Mouse (Mus musculus) adrenal gland, postnatal 4 days (tissue): ENCODE measurements at regions not wholly inside any gene's neighbourhood (a gene's known extent, or its start where the extent isn't known, plus 50 kb on each side); places are given as distances from the start of the nearest gene placed in this dataset.

Experiments
- DNase-seq, 2 experiments: peaks; one replicate each; pipeline ENCODE4 v3.0.0; 2021 to 2022; ENCODE audit warnings: low spot score in 2 of 2, mixed read lengths in 2 of 2

DNA sequence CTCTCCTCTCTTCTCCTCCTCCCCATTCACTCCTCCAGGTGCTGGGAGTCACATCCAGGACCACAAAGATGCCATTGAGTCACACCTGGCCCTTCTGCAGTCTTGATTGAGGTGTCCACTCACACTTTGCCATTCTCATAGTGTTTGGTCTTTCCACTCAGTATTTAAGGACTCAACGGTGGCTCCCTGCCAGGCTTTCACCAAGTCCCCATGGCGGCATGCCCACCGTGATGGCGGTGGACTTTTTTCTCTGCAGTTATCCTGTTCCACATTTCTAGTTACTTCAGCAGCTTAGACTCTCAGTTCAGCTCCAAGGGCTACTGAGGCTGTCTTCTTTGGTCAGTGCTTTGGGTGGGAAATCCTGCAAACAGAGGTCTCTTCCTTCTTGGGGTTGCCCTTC is 189.9 kb downstream of the Cbln1 start:
- DNase-seq: no peak

DNA sequence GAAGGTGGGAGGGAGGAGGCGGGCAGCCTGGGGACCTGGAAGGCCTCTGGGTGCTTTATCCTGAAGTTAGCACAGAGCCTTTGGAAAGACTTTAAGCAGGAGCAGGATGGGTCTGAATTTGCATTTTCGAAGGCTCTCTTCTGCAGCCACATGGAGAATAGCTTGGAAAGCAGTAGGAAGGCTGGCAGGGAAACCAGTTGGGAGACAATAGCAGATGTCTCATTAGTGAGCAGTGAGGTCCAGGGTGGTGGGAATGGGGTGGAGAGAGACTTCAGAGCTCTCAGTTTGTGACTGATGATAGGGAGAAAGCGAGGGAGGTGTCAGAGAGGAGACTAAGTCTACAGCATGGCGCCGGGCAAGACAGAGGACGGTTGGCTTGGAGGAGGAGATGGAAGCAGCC is 199.1 kb downstream of the Cbln1 start:
- no peak for DNase-seq

DNA sequence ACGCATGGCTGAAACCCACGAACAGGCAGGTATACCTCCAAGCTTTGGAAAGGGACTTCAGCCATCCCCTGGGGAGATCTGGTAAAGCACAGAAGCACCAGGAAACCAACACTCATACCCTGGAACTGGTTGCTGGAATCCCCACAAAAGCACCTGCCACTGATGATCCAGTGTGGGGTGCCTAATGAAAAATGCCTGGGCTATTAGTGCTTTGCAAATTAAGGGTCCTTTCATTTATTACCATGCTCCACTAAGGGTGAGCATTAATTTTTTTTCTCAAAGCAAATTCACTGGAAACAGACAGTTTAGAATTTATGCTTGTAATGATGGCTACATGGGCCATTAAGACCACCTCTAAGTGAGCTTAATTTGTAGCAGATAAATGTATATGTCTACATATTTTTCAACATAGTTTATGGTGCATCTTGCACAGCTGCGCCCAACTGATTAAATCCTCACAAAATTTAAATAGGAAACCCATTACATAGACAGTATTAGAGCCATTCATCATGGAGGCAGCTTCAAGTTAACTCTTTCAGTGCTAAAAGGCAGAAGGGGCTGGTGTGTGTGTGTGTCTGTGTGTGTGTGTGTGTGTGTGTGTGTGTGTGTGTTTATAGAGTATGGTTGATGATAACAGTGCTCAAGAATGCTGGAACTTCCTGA is 201.8 kb downstream of the Cbln1 start:
- DNase-seq: no peak

DNA sequence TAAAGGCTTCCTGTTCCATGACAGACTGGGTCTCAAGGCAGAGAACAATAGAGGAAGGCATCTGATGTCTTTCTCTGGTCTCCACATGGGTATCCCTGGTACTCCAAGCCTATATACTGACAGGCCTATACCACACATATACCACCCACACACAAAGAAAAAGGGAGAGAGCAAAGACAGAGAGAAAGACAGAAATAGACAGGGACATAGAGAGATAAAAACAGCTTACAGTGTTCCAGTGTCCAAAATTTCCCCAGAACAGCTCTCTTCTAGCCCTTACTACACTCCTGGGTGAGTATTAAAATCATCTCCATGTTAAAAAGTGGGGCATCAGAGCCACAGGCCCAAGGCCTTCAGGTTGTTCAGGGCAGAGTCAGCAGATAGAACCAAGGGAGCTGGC is 204.2 kb downstream of the Cbln1 start:
- no peak for DNase-seq

DNA sequence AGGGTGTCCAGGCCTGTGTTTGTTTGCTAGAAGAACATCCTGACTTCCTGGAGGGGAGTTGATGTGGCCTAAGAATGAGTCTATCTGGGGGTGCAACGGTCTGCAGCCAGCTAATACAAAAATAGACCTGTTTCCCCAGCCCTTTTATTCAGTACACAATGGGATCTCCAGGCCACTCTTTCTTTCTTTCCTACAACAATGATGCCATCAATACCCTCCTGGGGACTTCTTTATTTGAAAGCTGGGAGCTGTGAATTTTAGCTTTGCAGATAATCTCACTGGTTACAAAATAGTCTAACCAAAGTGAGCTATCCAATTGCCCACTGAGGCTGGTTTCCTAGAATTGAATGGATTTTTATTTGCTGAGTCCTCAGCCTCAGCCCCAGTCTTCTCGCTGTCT is 207.4 kb downstream of the Cbln1 start:
- no peak for DNase-seq

DNA sequence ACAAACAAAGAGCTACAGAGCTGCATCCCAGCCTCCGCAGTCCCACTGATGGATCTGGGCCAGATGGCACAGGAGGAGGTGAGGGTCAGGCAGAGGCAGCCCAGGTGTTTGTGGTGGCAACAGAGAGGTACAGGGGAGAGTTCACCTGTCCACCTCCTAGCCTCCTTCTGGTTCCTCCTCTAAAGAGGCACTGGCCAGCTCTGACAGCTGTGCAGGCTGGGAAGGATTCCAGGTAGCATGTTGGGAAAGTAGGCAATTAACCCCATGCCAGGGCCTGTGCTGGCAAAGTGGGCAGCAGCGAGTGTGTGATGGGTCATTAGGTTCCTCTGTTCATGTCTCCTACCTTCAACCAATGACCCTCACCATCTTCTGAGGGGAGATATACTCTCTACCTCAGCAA is 212.1 kb downstream of the Cbln1 start:
- DNase-seq: no peak

DNA sequence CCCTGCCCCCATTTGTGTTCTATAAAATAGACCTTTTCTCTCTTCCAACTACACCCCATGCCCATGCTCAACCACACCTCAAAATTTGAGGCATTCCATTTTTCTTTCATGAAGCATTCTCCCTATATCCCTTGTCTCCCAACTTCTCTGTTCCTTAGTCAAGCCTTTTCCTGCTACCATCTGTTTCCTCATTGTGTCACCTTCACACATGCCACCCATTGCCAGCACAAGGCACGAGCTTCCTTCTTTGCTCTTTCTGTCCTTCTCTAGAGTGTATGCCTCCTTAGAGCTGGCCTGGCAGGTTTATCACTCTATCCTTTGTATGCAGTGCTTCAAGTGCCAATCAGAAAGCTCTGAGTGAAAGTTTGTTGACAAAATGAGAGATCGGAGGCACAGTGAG is 229.7 kb downstream of the Cbln1 start:
- DNase-seq: no peak

DNA sequence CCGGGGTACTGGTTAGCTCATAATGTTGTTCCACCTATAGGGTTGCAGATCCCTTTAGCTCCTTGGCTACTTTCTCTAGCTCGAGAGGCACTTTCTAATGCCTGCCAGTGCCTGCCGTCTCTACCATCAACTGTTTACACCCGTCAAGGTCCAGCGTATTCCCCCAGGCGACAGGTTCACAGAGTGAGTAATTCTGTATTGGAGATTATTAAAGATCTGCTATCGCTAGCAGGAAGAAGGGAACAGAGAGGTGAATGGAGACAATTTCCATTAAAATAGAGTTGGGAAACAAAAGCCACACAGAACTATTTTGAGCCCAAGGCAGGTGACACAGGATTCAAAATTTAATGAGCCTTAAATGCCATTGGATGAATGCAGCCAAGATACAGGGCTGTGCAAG is 235.2 kb downstream of the Cbln1 start:
- no peak for DNase-seq

DNA sequence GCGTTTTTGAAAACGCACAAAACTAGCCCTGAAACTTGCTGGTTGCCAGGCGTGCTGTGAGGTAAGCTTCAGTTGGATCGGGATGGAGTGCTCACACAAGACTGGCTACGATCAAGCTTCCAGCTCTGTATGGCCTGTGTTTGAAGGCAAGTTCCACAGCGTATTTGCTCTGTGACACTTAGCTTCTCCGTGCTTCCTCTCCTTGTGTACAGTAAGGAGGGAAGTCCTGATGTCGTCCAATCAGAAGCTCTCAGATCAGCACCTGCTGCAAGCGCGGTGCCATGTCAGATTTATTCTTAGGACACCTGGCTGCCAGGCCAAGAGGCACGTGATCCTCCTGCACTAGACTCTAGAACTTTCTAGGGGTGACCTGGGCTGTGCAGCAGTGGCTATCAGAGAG is 236.0 kb downstream of the Cbln1 start:
- no peak for DNase-seq

DNA sequence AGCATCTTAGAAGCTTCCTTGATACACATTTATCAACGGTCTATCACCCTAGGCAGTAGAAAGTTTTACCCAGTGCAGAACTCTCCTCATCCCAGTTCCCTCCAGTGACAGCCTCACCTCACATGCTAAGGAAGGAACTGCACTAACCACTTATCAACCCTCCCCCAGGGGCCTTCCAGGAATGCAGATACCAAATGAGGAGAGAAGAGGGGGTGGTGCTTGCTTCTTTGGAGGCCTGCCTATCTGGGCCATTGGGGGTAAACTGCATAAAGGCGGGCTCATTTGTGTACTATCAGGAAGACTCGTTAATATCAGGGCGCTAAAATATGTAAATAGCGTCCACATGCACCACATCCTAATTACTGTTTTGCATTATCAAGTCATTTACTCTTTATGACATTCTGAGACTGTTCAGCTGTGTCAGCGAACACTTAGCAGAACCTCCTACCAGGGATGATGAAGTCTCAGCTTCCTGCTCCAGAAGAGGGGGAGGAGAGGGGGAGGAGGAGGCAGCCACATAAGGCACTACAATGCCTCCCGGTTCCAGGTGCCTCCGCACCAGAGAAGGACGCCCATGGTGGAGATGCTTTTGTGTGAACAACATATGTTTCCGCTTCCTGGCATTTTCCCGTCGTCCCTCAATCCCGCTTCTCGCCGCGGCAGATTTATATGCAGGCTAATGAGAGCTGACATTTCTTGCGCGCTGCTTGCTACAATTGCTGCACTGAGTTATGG is 236.9 kb downstream of the Cbln1 start:
- DNase-seq: no peak

DNA sequence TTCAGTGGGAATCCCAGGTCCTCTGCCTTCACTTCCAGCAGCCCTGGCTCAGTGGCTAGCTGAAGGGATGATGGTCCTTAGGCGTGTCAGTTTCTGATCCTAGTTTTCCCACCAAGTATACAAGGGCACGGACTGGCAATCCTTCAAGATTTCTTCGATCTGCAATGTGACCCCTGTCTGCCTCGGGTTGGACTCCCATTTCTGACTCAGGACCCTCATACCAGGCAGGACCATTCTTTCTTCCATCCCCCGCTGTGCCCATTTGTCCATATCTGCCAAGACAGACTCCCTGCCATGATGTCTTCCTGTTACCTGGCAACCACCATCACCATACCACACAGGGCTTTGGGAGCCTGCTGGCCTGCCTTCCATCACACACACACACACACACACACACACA is 238.1 kb downstream of the Cbln1 start:
- DNase-seq: no peak

DNA sequence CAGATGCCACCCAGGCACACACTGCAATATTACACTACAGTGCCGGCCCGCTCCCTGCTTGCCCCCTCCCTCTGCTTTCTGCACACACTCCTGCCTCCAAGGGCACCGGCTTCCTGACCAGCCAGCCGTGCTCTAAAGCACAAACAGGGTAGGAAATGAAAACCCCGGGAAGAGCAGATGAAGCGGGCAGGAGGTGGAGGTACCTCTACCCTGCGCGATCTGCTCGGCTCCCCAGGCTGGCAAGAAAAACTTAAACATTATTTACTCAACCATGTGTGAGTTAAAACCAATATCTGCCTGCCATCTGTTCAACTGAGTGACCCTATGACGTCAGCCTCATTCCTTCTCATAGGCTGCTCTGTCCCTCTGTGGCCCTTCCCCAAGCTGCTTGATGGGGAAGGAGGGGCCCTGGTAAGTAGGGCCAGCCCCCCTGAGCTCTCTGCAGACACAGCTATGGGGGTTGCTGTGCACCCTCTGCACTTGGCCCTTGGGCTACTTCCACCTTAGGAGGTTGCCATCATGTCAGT is 238.5 kb downstream of the Cbln1 start:
- DNase-seq: no peak

DNA sequence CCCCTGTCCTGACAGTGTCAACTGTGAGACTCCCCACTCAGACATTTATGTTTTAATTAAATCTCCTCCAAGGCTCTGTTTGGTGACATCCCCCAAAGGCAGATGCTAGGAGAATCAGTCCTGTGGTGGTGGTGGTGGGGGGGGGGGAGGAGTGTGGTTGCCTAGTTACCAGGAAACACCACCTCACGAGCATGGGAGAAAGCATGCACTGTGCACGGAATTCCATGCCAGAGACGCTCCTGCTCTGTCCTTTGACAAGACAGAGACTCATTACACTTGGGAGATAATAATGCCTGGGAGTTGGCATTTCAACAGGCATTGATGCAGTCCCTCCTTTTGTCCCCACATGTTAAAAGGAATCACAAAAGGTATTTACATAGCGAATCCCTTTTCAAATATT is 240.6 kb downstream of the Cbln1 start:
- no peak for DNase-seq

DNA sequence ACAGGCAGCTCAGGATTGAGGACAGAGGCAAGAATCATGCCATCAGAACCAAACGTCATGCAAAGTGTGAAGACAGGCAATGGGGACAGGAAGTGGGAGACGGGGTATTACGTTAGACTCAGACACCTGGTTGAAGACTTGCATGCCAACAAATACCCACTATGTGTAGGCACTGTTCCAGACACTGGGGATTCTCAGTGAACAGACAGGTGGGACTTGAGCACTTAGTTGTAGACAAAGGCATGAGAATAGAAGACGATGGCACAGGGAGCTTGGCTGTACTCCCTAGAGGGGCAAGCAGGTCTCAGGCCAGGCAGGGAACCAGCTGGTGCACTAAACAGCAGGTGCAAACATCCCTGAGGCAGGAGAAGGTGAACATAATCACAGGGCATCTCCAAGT is 242.3 kb downstream of the Cbln1 start:
- DNase-seq: no peak

DNA sequence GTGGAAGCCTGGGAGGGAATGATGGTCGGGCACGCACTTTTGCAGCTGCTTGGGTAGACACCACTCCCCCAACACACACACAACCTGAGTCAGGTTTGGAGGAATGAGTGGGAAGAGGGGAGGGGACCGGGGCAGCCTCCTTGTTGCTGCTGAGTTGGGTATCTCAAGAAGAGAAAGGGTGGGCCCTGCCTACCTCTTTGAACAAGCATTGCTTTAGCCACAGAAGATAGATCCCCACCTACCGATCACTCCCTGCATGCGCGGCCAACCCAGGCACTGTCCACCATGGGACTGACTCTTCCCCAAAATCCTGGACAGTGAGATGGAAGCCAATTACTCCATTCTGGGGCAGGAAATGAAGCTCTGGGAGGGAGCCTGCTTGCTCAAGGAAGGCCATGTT is 243.2 kb downstream of the Cbln1 start:
- no peak for DNase-seq

DNA sequence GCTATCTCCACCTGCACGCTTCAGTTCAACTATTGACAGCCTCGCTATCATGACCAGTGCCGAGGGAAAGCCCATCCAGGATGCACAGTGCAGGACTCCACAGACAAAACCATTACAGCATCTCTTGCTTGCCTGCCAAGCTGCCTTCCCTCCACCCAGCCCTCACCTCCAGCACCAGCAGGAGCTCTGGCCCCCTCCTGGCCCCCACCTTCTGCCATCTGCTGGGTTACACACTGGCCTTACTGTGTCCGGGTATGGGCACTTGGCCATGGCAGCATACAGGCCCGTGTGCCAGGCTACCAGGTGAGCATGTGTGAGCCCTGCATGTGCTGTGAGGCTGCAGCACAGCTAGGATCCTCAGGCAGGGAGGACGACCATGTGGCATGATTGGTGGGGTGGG is 243.6 kb downstream of the Cbln1 start:
- no peak for DNase-seq

DNA sequence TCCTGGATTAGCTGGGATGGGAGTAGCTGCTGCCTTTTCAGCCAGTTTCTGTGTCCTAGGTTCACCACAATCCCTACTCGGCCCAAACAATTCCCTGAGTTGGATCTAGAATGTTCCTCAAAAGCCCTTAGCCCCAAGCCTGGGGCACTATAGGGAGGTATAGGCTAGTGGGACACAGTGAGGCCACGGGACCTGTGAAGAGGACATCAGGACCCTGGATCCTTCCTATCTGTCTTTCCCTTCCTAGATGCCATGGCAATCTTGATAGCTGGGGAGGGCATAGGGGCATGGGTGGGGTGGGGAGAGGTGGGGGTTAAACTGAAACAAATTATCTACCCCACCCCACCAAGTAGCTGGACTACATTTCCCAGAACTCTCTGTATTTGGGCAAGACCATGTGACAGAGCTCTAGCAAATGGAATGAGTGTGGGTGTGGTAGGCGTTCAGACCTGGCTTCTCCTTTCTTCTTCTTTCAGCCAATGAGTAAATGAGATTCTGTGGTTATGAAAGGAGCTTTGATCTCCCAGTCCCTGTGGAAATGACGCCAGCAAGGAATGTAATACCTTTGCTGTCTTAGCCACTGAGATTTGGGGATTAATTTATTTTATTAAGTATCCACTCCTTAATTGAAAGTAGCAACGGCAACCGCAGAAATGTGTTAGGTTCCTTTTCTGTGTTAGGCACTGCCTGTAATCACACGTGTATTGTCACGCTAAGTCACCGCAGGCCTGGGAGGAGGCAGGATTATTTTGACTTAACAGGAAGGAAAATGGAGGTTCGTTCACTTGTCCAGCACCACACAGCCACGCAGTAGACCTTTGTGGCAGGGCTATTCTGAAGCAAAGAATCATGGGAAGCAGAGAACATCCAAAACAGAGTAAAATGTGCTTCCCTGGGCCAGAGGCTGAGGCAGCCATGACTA is 246.6 kb downstream of the Cbln1 start:
- DNase-seq: no peak

DNA sequence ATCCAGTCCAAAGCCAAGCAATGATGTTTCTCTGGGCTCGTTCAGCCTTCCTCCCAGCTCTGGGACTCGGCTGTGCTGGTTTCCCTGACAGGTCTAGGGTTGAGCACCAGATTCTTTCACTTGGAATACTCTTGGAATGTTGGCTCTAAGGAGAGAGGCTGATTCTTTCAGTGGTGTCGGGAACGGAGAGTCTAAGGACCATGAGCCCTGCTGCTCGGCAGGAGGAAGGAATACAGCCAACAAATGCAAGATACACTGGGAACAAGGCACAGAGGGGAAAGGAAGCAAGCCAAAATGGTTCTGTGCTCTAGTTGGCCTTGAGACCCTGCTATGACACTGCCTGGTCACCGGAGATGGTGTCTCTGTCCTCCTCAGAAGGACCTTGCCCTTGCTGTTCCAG is 251.8 kb downstream of the Cbln1 start:
- no peak for DNase-seq

DNA sequence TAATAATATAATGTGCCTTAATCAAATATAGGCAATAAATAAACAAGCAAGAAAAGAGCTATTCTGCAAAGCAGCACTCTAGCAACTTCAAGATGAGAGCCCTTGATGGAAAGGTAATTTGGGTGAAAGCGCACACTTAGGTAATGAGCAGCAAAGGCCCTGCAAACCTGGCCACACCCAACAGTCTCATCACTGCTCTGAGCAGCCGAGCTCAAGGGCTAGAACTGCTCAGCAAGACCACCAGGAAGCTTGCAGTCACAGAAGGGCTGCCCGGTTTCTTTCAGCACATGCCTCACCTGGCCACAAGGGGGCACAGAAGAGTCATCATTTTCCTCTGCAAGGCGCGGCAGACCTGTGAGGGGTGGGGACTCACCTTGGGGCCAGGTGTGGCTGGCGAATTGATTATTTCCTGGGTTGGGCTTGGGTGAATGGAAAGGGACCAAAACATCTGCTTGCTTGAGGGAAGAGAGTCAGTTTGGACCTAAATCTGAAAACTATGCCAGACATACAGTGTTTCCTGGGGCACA is 253.4 kb downstream of the Cbln1 start:
- DNase-seq: no peak

DNA sequence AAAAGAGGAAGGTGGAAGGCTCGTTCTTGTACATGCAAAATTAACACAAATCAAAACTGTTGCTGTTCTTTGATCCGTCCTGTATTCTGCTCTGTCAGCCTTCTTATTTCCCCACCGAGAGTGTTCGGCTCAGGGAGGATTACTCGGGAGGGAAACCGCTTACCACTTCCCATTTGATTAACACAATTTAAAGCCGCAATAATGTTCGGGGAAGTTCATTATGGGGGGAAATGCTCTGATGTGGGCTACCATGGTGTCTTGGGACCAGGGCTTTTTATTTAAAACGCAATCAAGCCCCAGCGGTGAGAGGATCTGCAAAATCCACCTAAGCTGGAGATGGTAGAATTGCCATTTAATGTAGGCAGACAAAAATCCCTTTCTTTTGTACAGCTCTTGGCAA is 257.4 kb downstream of the Cbln1 start:
- no peak for DNase-seq

DNA sequence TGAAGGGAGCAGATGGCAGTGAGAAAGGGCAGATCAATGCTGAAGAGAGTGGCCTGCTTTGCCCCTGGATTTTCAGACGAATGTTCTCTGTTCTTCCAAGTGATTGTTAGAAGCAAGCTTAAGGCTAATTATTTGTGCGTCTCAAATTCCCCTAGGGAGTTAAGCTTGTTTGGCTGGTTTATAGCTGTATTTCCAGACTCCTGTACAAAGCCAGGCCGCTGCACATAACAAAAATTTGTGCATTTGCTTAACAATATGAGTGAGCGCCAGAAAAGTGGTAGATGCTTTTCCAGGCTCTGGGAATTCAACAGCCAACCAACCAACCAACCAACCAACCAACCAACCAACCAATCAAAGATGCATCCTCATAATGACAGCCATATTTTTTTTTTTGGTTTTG is 261.9 kb downstream of the Cbln1 start:
- no peak for DNase-seq

DNA sequence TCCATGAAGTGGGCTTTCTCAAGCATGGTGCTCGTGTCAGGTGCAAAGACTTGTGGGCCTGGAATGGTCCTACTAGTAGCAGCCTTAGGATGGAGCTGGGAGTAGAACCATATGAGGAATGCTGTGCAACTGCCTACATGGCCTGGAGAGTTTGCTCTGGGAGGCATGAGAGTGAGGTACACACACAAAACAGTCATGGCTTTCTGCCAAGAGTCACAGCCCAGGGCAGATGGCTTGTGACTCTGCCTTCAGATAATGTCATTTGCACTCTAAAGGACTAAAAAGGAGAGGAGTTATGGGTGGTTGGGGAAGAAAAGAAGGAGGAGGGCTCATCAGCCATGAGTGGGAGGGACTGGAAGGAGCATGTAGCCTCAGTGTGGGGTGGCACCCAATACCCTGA is 263.1 kb downstream of the Cbln1 start:
- DNase-seq: no peak
